Mouse (Mus musculus) limb, embryonic 10.5 days (tissue): ENCODE data around the gene Btg3. TPM values are rescaled to one million over a fixed set of nuclear protein-coding genes. Genes with fewer than 3 reads are reported as not detected.

Source experiments
- polyA plus RNA-seq: library from polyadenylated mRNA; unstranded; fragments of >200 nt; fragmentation: Nextera tagmentation; extraction: Ambion mirVana; gene quantifications from 2 replicates; pipeline ENCODE4 v1.2.1, GENCODE M21; 2016

Gene Btg3
- polyA plus RNA-seq, 1 experiment from 2014 or later: 28.1 TPM

Other genes starting within 250 kb of the Btg3 start
- 19.6 and 29.4 TPM in 2 replicates for gene Cxadr, start 75.7 kb downstream of the Btg3 start, polyA plus RNA-seq
- 23.7 and 24.5 TPM in 2 replicates for gene D16Ertd472e, start 199.5 kb upstream of the Btg3 start, polyA plus RNA-seq